Mouse (Mus musculus): ENCODE measurements at regions not wholly inside any gene's neighbourhood (a gene's known extent, or its start where the extent isn't known, plus 50 kb on each side); places are given as distances from the start of the nearest gene placed in this dataset.
"Not testable (repeated sequence)": the region's sequence is repeated elsewhere in the genome, so short reads cannot be mapped to it uniquely, and the experiment has no call there.

GRCm38 (mm10) chr4:81550816-81551215 lies 108.2 kb upstream of the Mpdz start:
- no peak overlapping the region for H3K27ac ChIP-seq (ENCODE audit: low read depth, low read length)
- H3K36me3 ChIP-seq (ENCODE audit: control insufficient read depth, insufficient read depth, low read length): no peaks in the 10 kb centered on the region
- H3K9me3 ChIP-seq (ENCODE audit: control insufficient read depth, low read length): no peaks in the 10 kb centered on the region
- ATAC-seq (ENCODE audit: low FRiP score) (no peak), DNase-seq (ENCODE audit: low spot score, missing footprints) (no peak)
- no peak overlapping the region for H3K9ac ChIP-seq (ENCODE audit: low read length)
- H3K27me3 ChIP-seq (ENCODE audit: control insufficient read depth, insufficient read depth, low read length): no peaks in the 10 kb centered on the region
- 87% methylated on average over 4 of the region's 4 CpGs for WGBS
- no peak overlapping the region for H3K4me3 ChIP-seq (ENCODE audit: low read depth, low read length)
- H3K4me1 ChIP-seq (ENCODE audit: control insufficient read depth, insufficient read depth, low read length): no peaks in the 10 kb centered on the region
- no peak overlapping the region for H3K4me2 ChIP-seq

- Histone ChIP-seq H3K9ac (ENCODE audit: low read length) (no peak overlapping the region), H3K4me3 (ENCODE audit: low read depth, low read length) (no peak overlapping the region), H3K36me3 (ENCODE audit: control insufficient read depth, insufficient read depth, low read length) (no peaks in the 10 kb centered on the region), H3K27ac (ENCODE audit: low read depth, low read length) (no peak overlapping the region), H3K4me2 (no peak overlapping the region), H3K9me3 (ENCODE audit: control insufficient read depth, low read length) (no peaks in the 10 kb centered on the region), H3K27me3 (ENCODE audit: control insufficient read depth, insufficient read depth, low read length) (no peaks in the 10 kb centered on the region), H3K4me1 (ENCODE audit: control insufficient read depth, insufficient read depth, low read length) (no peaks in the 10 kb centered on the region)
- DNase-seq (ENCODE audit: low spot score, missing footprints) (peak; percentile 35), ATAC-seq (ENCODE audit: low FRiP score) (no peak)
- WGBS: 90% methylated on average over 4 of the region's 4 CpGs
Observed at GRCm38 (mm10) chr4:81550256-81550655, 107.6 kb upstream of the Mpdz start.

- Histone ChIP-seq H3K27ac (ENCODE audit: low read depth, low read length) (no peak overlapping the region), H3K4me2 (no peak overlapping the region), H3K9ac (ENCODE audit: low read length) (no peak overlapping the region), H3K4me3 (ENCODE audit: low read depth, low read length) (no peak overlapping the region), H3K4me1 (ENCODE audit: control insufficient read depth, insufficient read depth, low read length) (no peaks in the 10 kb centered on the region), H3K27me3 (ENCODE audit: control insufficient read depth, insufficient read depth, low read length) (no peaks in the 10 kb centered on the region), H3K36me3 (ENCODE audit: control insufficient read depth, insufficient read depth, low read length) (no peaks in the 10 kb centered on the region), H3K9me3 (ENCODE audit: control insufficient read depth, low read length) (no peaks in the 10 kb centered on the region)
- DNase-seq (ENCODE audit: low spot score, missing footprints) (no peak), ATAC-seq (ENCODE audit: low FRiP score) (no peak)
Observed at GRCm38 (mm10) chr4:81540496-81540895, 97.9 kb upstream of the Mpdz start.

GRCm38 (mm10) chr4:81539551-81539950 lies 96.9 kb upstream of the Mpdz start:
- no peaks in the 10 kb centered on the region for H3K27me3 ChIP-seq (ENCODE audit: control insufficient read depth, insufficient read depth, low read length)
- H3K4me2 ChIP-seq: no peak overlapping the region
- DNase-seq (ENCODE audit: low spot score, missing footprints) (no peak), ATAC-seq (ENCODE audit: low FRiP score) (no peak)
- no peak overlapping the region for H3K4me3 ChIP-seq (ENCODE audit: low read depth, low read length)
- no peaks in the 10 kb centered on the region for H3K9me3 ChIP-seq (ENCODE audit: control insufficient read depth, low read length)
- no peaks in the 10 kb centered on the region for H3K4me1 ChIP-seq (ENCODE audit: control insufficient read depth, insufficient read depth, low read length)
- 87% methylated on average over 3 of the region's 3 CpGs for WGBS
- H3K9ac ChIP-seq (ENCODE audit: low read length): no peak overlapping the region
- H3K27ac ChIP-seq (ENCODE audit: low read depth, low read length): no peak overlapping the region
- no peaks in the 10 kb centered on the region for H3K36me3 ChIP-seq (ENCODE audit: control insufficient read depth, insufficient read depth, low read length)

- ATAC-seq (ENCODE audit: low FRiP score) (no peak), DNase-seq (ENCODE audit: low spot score, missing footprints) (no peak)
- H3K9me3 ChIP-seq (ENCODE audit: control insufficient read depth, low read length): no peaks in the 10 kb centered on the region
- no peak overlapping the region for H3K9ac ChIP-seq (ENCODE audit: low read length)
- H3K27ac ChIP-seq (ENCODE audit: low read depth, low read length): no peak overlapping the region
- no peak overlapping the region for H3K4me2 ChIP-seq
- H3K4me1 ChIP-seq (ENCODE audit: control insufficient read depth, insufficient read depth, low read length): no peaks in the 10 kb centered on the region
- no peaks in the 10 kb centered on the region for H3K36me3 ChIP-seq (ENCODE audit: control insufficient read depth, insufficient read depth, low read length)
- H3K27me3 ChIP-seq (ENCODE audit: control insufficient read depth, insufficient read depth, low read length): no peaks in the 10 kb centered on the region
- no peak overlapping the region for H3K4me3 ChIP-seq (ENCODE audit: low read depth, low read length)
Observed at GRCm38 (mm10) chr4:81536795-81537194, 94.2 kb upstream of the Mpdz start.

GRCm38 (mm10) chr4:81530546-81530945 lies 87.9 kb upstream of the Mpdz start:
- Histone ChIP-seq H3K27ac (ENCODE audit: low read depth, low read length) (no peak overlapping the region), H3K36me3 (ENCODE audit: control insufficient read depth, insufficient read depth, low read length) (no peaks in the 10 kb centered on the region), H3K4me3 (ENCODE audit: low read depth, low read length) (no peak overlapping the region), H3K9ac (ENCODE audit: low read length) (no peak overlapping the region), H3K9me3 (ENCODE audit: control insufficient read depth, low read length) (no peaks in the 10 kb centered on the region), H3K27me3 (ENCODE audit: control insufficient read depth, insufficient read depth, low read length) (no peaks in the 10 kb centered on the region), H3K4me2 (no peak overlapping the region), H3K4me1 (ENCODE audit: control insufficient read depth, insufficient read depth, low read length) (no peaks in the 10 kb centered on the region)
- no peak for ATAC-seq (ENCODE audit: low FRiP score)
- WGBS: 90% methylated on average over 2 of the region's 2 CpGs
- DNase-seq (ENCODE audit: low spot score, missing footprints): no peak

GRCm38 (mm10) chr4:81519151-81519550 lies 76.5 kb upstream of the Mpdz start:
- 78% methylated on average over 2 of the region's 2 CpGs for WGBS
- not testable (repeated sequence) for H3K4me2 ChIP-seq; H3K4me3 ChIP-seq (ENCODE audit: low read depth, low read length); H3K27ac ChIP-seq (ENCODE audit: low read depth, low read length); H3K36me3 ChIP-seq (ENCODE audit: control insufficient read depth, insufficient read depth, low read length); ATAC-seq (ENCODE audit: low FRiP score); H3K4me1 ChIP-seq (ENCODE audit: control insufficient read depth, insufficient read depth, low read length); DNase-seq (ENCODE audit: low spot score, missing footprints); H3K9ac ChIP-seq (ENCODE audit: low read length); H3K9me3 ChIP-seq (ENCODE audit: control insufficient read depth, low read length); H3K27me3 ChIP-seq (ENCODE audit: control insufficient read depth, insufficient read depth, low read length)

GRCm38 (mm10) chr4:81514547-81514946 lies 71.9 kb upstream of the Mpdz start:
- no peaks in the 10 kb centered on the region for H3K9me3 ChIP-seq (ENCODE audit: control insufficient read depth, low read length)
- DNase-seq (ENCODE audit: low spot score, missing footprints) (no peak), ATAC-seq (ENCODE audit: low FRiP score) (no peak)
- H3K4me3 ChIP-seq (ENCODE audit: low read depth, low read length): no peak overlapping the region
- H3K27ac ChIP-seq (ENCODE audit: low read depth, low read length): no peak overlapping the region
- H3K27me3 ChIP-seq (ENCODE audit: control insufficient read depth, insufficient read depth, low read length): no peaks in the 10 kb centered on the region
- peaks cover 3% of the 10 kb centered on the region; the same call in 1 of the 2 replicates for H3K4me1 ChIP-seq (ENCODE audit: control insufficient read depth, insufficient read depth, low read length)
- H3K9ac ChIP-seq (ENCODE audit: low read length): no peak overlapping the region
- H3K4me2 ChIP-seq: no peak overlapping the region
- WGBS: 86% methylated on average over 4 of the region's 4 CpGs
- H3K36me3 ChIP-seq (ENCODE audit: control insufficient read depth, insufficient read depth, low read length): no peaks in the 10 kb centered on the region

- peaks cover 3% of the 10 kb centered on the region; the same call in 1 of the 2 replicates for H3K4me1 ChIP-seq (ENCODE audit: control insufficient read depth, insufficient read depth, low read length)
- no peak overlapping the region for H3K4me3 ChIP-seq (ENCODE audit: low read depth, low read length)
- no peak overlapping the region for H3K9ac ChIP-seq (ENCODE audit: low read length)
- no peaks in the 10 kb centered on the region for H3K27me3 ChIP-seq (ENCODE audit: control insufficient read depth, insufficient read depth, low read length)
- WGBS: 40% methylated on average over 3 of the region's 3 CpGs
- no peak overlapping the region for H3K4me2 ChIP-seq
- DNase-seq (ENCODE audit: low spot score, missing footprints) (no peak), ATAC-seq (ENCODE audit: low FRiP score) (0 out of 2 replicates have a peak, but pooled peaks have one; percentile 58)
- H3K9me3 ChIP-seq (ENCODE audit: control insufficient read depth, low read length): no peaks in the 10 kb centered on the region
- H3K36me3 ChIP-seq (ENCODE audit: control insufficient read depth, insufficient read depth, low read length): no peaks in the 10 kb centered on the region
- H3K27ac ChIP-seq (ENCODE audit: low read depth, low read length): no peak overlapping the region
Observed at GRCm38 (mm10) chr4:81512396-81512795, 69.8 kb upstream of the Mpdz start.

GRCm38 (mm10) chr4:81508776-81509175 lies 66.2 kb upstream of the Mpdz start:
- ATAC-seq (ENCODE audit: low FRiP score) (no peak), DNase-seq (ENCODE audit: low spot score, missing footprints) (no peak)
- Histone ChIP-seq H3K27me3 (ENCODE audit: control insufficient read depth, insufficient read depth, low read length) (no peaks in the 10 kb centered on the region), H3K27ac (ENCODE audit: low read depth, low read length) (no peak overlapping the region), H3K9ac (ENCODE audit: low read length) (no peak overlapping the region), H3K9me3 (ENCODE audit: control insufficient read depth, low read length) (no peaks in the 10 kb centered on the region), H3K4me1 (ENCODE audit: control insufficient read depth, insufficient read depth, low read length) (peaks cover 3% of the 10 kb centered on the region; the same call in 1 of the 2 replicates), H3K4me2 (no peak overlapping the region), H3K36me3 (ENCODE audit: control insufficient read depth, insufficient read depth, low read length) (no peaks in the 10 kb centered on the region), H3K4me3 (ENCODE audit: low read depth, low read length) (no peak overlapping the region)
- 88% methylated on average over 1 of the region's 1 CpGs for WGBS
